Comparison of ENCODE assay signal across 9 mouse cellular contexts in the genomic region with DNA sequence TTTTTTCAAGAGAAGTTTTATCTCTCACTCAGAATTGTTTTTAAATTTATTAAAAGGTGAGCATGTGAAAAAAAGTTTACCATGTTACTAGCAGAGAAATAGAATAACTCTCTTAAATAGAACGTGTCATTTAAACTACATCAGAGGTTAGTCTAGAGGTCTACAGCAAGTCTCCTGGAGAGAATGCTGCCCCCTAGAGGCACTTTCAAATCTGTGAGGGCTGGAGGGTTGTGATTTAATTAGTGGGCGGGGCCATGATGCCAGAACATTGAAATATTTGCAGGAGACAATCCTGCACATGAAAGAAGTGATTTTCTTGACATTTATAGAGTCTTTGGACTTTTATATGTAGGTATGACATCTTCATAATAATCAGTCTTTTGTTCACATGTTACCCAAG. TPM values are rescaled to one million over a fixed set of nuclear protein-coding genes. Genes with fewer than 3 reads are reported as not detected.
DNase-seq lines count a peak whose midpoint lies in the region; ATAC-seq and TF ChIP-seq lines count a peak whose summit lies in the region.
"Had no signal": no experiment of that assay in that cellular context is flagged by ENCODE, and none has a peak within 500 bp of the region (broad histone marks: within the 10 kb centered on the region; RNA-seq: fewer than 3 reads in every experiment).

No protein-coding gene starts in this region.

- H3K4me2 ChIP-seq in intestine, postnatal 0 days (replicated peaks; ENCODE audit: low read depth), result no peak overlapping the region
- no peak overlapping the region for H3K4me2 ChIP-seq in intestine, embryonic 15.5 days (replicated peaks)
- H3K4me2 ChIP-seq: limb, embryonic 13.5 days had no signal

- peak; percentile 9 for DNase-seq in A20 (ENCODE audit: low read depth, low spot score)
- peak; percentile 81 for DNase-seq in adrenal gland, postnatal 14 days
- peak; percentile 15 for DNase-seq in gastrocnemius, postnatal 25 days
- no peak for DNase-seq in urinary bladder, adult 18-20 months (ENCODE audit: low spot score in 2 of 2)

- H3K9me3 ChIP-seq in intestine, postnatal 0 days (ENCODE audit: control insufficient read depth), result no peaks in the 10 kb centered on the region
- no peaks in the 10 kb centered on the region for H3K9me3 ChIP-seq in intestine, embryonic 15.5 days
- H3K9me3 ChIP-seq: limb, embryonic 13.5 days had no signal

- WGBS in intestine, postnatal 0 days, result 46% methylated on average over 2 of the region's 2 CpGs
- 43% methylated on average over 2 of the region's 2 CpGs for WGBS in intestine, embryonic 15.5 days

- no peak overlapping the region for H3K9ac ChIP-seq in intestine, postnatal 0 days (ENCODE audit: low read depth, low read length)
- H3K9ac ChIP-seq in intestine, embryonic 15.5 days, result no peak overlapping the region
- H3K9ac ChIP-seq: limb, embryonic 13.5 days had no signal

- H3K4me1 ChIP-seq in intestine, postnatal 0 days (replicated peaks; ENCODE audit: control insufficient read depth, insufficient read depth, low read length), result no peaks in the 10 kb centered on the region
- H3K4me1 ChIP-seq in intestine, embryonic 15.5 days (replicated peaks), result no peaks in the 10 kb centered on the region

- no peak for ATAC-seq in intestine, postnatal 0 days
- ATAC-seq in intestine, embryonic 15.5 days, result no peak
- peak; percentile 64; the same call in 1 of the 2 replicates for ATAC-seq in megakaryocyte progenitor cell, adult 5-6 weeks (replicated peaks; ENCODE audit: poor library complexity)
- ATAC-seq in megakaryocyte-erythroid progenitor cell, adult 5-6 weeks (replicated peaks; ENCODE audit: low FRiP score, low TSS enrichment, poor library complexity, severe bottlenecking), result no peak

- H3K27me3 ChIP-seq in intestine, postnatal 0 days (replicated peaks; ENCODE audit: control insufficient read depth, insufficient read depth, low read length), result no peaks in the 10 kb centered on the region
- H3K27me3 ChIP-seq in intestine, embryonic 15.5 days (replicated peaks), result no peaks in the 10 kb centered on the region
- H3K27me3 ChIP-seq: limb, embryonic 13.5 days had no signal

- peak; percentile 58 for TF ChIP-seq CTCF in intestine, postnatal 0 days (IDR thresholded peaks at IDR 0.05; ENCODE audit: low read depth)

- no peaks in the 10 kb centered on the region for H3K36me3 ChIP-seq in intestine, postnatal 0 days (ENCODE audit: control insufficient read depth, insufficient read depth)
- H3K36me3 ChIP-seq in intestine, embryonic 15.5 days, result no peaks in the 10 kb centered on the region
- H3K36me3 ChIP-seq: limb, embryonic 13.5 days had no signal

- H3K4me3 ChIP-seq in intestine, postnatal 0 days (ENCODE audit: low read depth, low read length), result no peak overlapping the region
- H3K4me3 ChIP-seq in intestine, embryonic 15.5 days (replicated peaks), result no peak overlapping the region
- H3K4me3 ChIP-seq: limb, embryonic 13.5 days had no signal

- H3K27ac ChIP-seq in intestine, postnatal 0 days (ENCODE audit: low read depth, low read length), result no peak overlapping the region
- H3K27ac ChIP-seq in intestine, embryonic 15.5 days, result no peak overlapping the region
- H3K27ac ChIP-seq: limb, embryonic 13.5 days had no signal

RNA-seq across cellular contexts. Expression of a gene that starts 29.9 kb away (rescaled TPM):
- polyA plus RNA-seq in intestine, postnatal 0 days (2015; fragmentation: Nextera tagmentation; extraction: Ambion mirVana), result 5.6 and 5.9 TPM in 2 replicates
- 5.7 and 6.3 TPM in 2 replicates for polyA plus RNA-seq in intestine, embryonic 15.5 days (2015; fragmentation: Nextera tagmentation; extraction: Ambion mirVana)
- total RNA-seq in adrenal gland, postnatal 14 days (2021), result 6.5 and 8.2 TPM in 2 replicates
- total RNA-seq in gastrocnemius, postnatal 25 days (2021), result 1 to 10 TPM in 1 of 2 experiments, under 1 TPM in 1; 0.59 to 1.4 TPM
- not detected in 2 replicates for total RNA-seq in megakaryocyte progenitor cell, adult 5-6 weeks (2015)
- total RNA-seq in megakaryocyte progenitor cell, adult 5-6 weeks (2017), result not detected in 2 replicates
- total RNA-seq in megakaryocyte-erythroid progenitor cell, adult 5-6 weeks (2014; fragmentation: Nextera tagmentation), result not detected in 2 replicates
- total RNA-seq in megakaryocyte-erythroid progenitor cell, adult 5-6 weeks (2017), result not detected in 2 replicates

Comparison
In these comparisons a context has a peak if more than half of its experiments do, and no peak if none do; other contexts are left out.
1. DNase-seq: peak in A20 (single experiment), adrenal gland, postnatal 14 days (single experiment) and gastrocnemius, postnatal 25 days (single experiment); none in urinary bladder, adult 18-20 months (0 of 2).